Mouse (Mus musculus) spleen, postnatal 4 days (tissue): ENCODE results near the gene Shisal1.

Experiments used
- DNase-seq, 2 experiments: peaks; one replicate each; pipeline ENCODE4 v3.0.0; 2022; ENCODE audit warnings: low spot score in 2 of 2

Gene Shisal1

GRCm38 (mm10) chr15:84372801-84373200 is 74.1 kb downstream of the Shisal1 start:
- no peak for DNase-seq

GRCm38 (mm10) chr15:84367402-84367801 is 79.5 kb downstream of the Shisal1 start:
- no peak for DNase-seq

GRCm38 (mm10) chr15:84366574-84366989 is 80.3 kb downstream of the Shisal1 start:
- DNase-seq, result no peak

- no peak for DNase-seq
These were observed 81.1 kb downstream of the Shisal1 start for GRCm38 (mm10) chr15:84365675-84366381.

GRCm38 (mm10) chr15:84364746-84365145 is 82.2 kb downstream of the Shisal1 start:
- DNase-seq, result no peak

- no peak for DNase-seq
These were observed 91.8 kb downstream of the Shisal1 start for GRCm38 (mm10) chr15:84355081-84355480.

- DNase-seq, result no peak
These were observed 94.7 kb downstream of the Shisal1 start for GRCm38 (mm10) chr15:84351915-84352844.

- no peak for DNase-seq
These were observed 95.6 kb downstream of the Shisal1 start for GRCm38 (mm10) chr15:84351342-84351741.

GRCm38 (mm10) chr15:84349915-84350738 is 96.8 kb downstream of the Shisal1 start:
- no peak for DNase-seq

GRCm38 (mm10) chr15:84348769-84349168 is 98.1 kb downstream of the Shisal1 start:
- no peak for DNase-seq

- DNase-seq, result no peak
These were observed 106.0 kb downstream of the Shisal1 start for GRCm38 (mm10) chr15:84340926-84341325.

GRCm38 (mm10) chr15:84337599-84337998 is 109.3 kb downstream of the Shisal1 start:
- DNase-seq, result no peak

GRCm38 (mm10) chr15:84336281-84336817 is 110.5 kb downstream of the Shisal1 start:
- DNase-seq, result no peak

GRCm38 (mm10) chr15:84331066-84331612 is 115.8 kb downstream of the Shisal1 start:
- no peak for DNase-seq

- DNase-seq, result no peak
These were observed 117.0 kb downstream of the Shisal1 start for GRCm38 (mm10) chr15:84329940-84330339.
